Mouse (Mus musculus): ENCODE measurements at regions not wholly inside any gene's neighbourhood (a gene's known extent, or its start where the extent isn't known, plus 50 kb on each side); places are given as distances from the start of the nearest gene placed in this dataset.

- whole genome bisulfite sequencing: 77% methylated on average over 4 of the region's 4 CpGs
- TF ChIP-seq CTCF (IDR thresholded peaks at IDR 0.05; ENCODE audit: extremely low read depth, insufficient read depth, insufficient read length, insufficient replicate concordance): no peak
- no peak for DNase-seq (ENCODE audit: low read depth in 1 of 2, low spot score in 2 of 2)
- no peaks in the 10 kb centered on the region for H3K4me1 ChIP-seq (ENCODE audit: control insufficient read depth, insufficient read depth, insufficient read length)
- H3K27me3 ChIP-seq (ENCODE audit: control insufficient read depth, insufficient read depth, low read length): no peaks in the 10 kb centered on the region
- H3K36me3 ChIP-seq (ENCODE audit: control insufficient read depth, insufficient read depth, low read length): no peaks in the 10 kb centered on the region
- no peak overlapping the region for H3K27ac ChIP-seq (ENCODE audit: insufficient read depth, low read length)
- H3K4me3 ChIP-seq (ENCODE audit: extremely low read depth, insufficient read depth, insufficient read length): no peak overlapping the region
These were observed 448.9 kb downstream of the Prss52 start for GRCm38 (mm10) chr14:64552951-64553350.

DNA sequence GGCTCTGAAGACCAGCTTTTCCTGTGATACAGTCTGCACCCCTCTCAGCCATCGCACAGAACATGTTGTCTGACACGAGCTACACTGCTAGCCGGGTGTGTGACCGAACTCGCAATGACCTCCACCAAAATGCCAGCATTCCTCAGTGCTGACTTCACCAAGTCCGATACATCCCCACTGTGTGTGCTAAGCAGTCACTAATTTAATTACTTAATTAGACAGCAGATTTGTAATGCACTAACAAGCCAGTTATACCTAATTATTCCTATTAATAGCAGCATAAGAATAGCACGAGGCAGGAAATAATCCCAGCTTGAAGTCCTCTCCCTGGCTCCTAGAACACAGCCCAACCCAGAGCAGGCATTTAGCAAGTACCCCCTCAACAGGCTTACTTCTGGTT lies 452.0 kb downstream of the Prss52 start:
- no peaks in the 10 kb centered on the region for H3K36me3 ChIP-seq (ENCODE audit: control insufficient read depth, insufficient read depth, low read length)
- 82% methylated on average over 7 of the region's 7 CpGs for WGBS
- no peaks in the 10 kb centered on the region for H3K4me1 ChIP-seq (ENCODE audit: control insufficient read depth, insufficient read depth, insufficient read length)
- H3K27me3 ChIP-seq (ENCODE audit: control insufficient read depth, insufficient read depth, low read length): no peaks in the 10 kb centered on the region
- no peak overlapping the region for H3K4me3 ChIP-seq (ENCODE audit: extremely low read depth, insufficient read depth, insufficient read length)
- DNase-seq (ENCODE audit: low read depth in 1 of 2, low spot score in 2 of 2): no peak
- H3K27ac ChIP-seq (ENCODE audit: insufficient read depth, low read length): no peak overlapping the region
- TF ChIP-seq POLR2A (IDR thresholded peaks at IDR 0.05; ENCODE audit: low read depth, low read length) (no peak), CTCF (IDR thresholded peaks at IDR 0.05; ENCODE audit: extremely low read depth, insufficient read depth, insufficient read length, insufficient replicate concordance) (no peak)

GRCm38 (mm10) chr14:64557453-64557852 lies 453.4 kb downstream of the Prss52 start:
- no peak for DNase-seq (ENCODE audit: low read depth in 1 of 2, low spot score in 2 of 2)
- no peaks in the 10 kb centered on the region for H3K4me1 ChIP-seq (ENCODE audit: control insufficient read depth, insufficient read depth, insufficient read length)
- TF ChIP-seq POLR2A (IDR thresholded peaks at IDR 0.05; ENCODE audit: low read depth, low read length): no peak
- TF ChIP-seq CTCF (IDR thresholded peaks at IDR 0.05; ENCODE audit: extremely low read depth, insufficient read depth, insufficient read length, insufficient replicate concordance): no peak
- no peaks in the 10 kb centered on the region for H3K36me3 ChIP-seq (ENCODE audit: control insufficient read depth, insufficient read depth, low read length)
- no peak overlapping the region for H3K4me3 ChIP-seq (ENCODE audit: extremely low read depth, insufficient read depth, insufficient read length)
- no peaks in the 10 kb centered on the region for H3K27me3 ChIP-seq (ENCODE audit: control insufficient read depth, insufficient read depth, low read length)
- H3K27ac ChIP-seq (ENCODE audit: insufficient read depth, low read length): no peak overlapping the region
- 73% methylated on average over 6 of the region's 6 CpGs for WGBS

GRCm38 (mm10) chr14:64568689-64569088 lies 464.6 kb downstream of the Prss52 start:
- no peaks in the 10 kb centered on the region for H3K4me1 ChIP-seq (ENCODE audit: control insufficient read depth, insufficient read depth, insufficient read length)
- no peak for DNase-seq (ENCODE audit: low read depth in 1 of 2, low spot score in 2 of 2)
- H3K4me3 ChIP-seq (ENCODE audit: extremely low read depth, insufficient read depth, insufficient read length): no peak overlapping the region
- WGBS: 12% methylated on average over 6 of the region's 6 CpGs
- no peak overlapping the region for H3K27ac ChIP-seq (ENCODE audit: insufficient read depth, low read length)
- TF ChIP-seq CTCF (IDR thresholded peaks at IDR 0.05; ENCODE audit: extremely low read depth, insufficient read depth, insufficient read length, insufficient replicate concordance) (no peak), POLR2A (IDR thresholded peaks at IDR 0.05; ENCODE audit: low read depth, low read length) (no peak)
- H3K27me3 ChIP-seq (ENCODE audit: control insufficient read depth, insufficient read depth, low read length): no peaks in the 10 kb centered on the region
- no peaks in the 10 kb centered on the region for H3K36me3 ChIP-seq (ENCODE audit: control insufficient read depth, insufficient read depth, low read length)

DNA sequence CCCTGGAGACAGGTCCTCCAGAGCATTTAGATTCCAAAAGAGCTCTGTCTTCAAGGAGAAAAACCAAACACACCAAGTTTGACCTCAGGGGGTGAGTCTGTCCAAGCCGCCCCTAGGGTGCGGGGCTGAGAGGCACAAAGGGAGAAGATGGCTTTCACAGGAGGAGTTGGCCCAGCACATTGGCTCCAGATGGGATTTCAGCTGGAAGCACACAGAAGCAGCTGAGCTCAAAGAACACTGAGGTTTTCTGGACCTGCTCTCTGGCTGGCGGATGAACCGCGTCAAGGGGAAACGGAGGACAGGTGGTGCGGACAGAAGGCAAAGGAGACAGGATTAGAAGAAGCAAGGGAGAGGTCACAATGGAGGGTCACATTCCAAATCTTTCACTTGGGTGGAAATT lies 466.9 kb downstream of the Prss52 start:
- WGBS: 89% methylated on average over 7 of the region's 7 CpGs
- no peak for DNase-seq (ENCODE audit: low read depth in 1 of 2, low spot score in 2 of 2)
- Histone ChIP-seq H3K36me3 (ENCODE audit: control insufficient read depth, insufficient read depth, low read length) (no peaks in the 10 kb centered on the region), H3K4me1 (ENCODE audit: control insufficient read depth, insufficient read depth, insufficient read length) (no peaks in the 10 kb centered on the region), H3K27me3 (ENCODE audit: control insufficient read depth, insufficient read depth, low read length) (no peaks in the 10 kb centered on the region), H3K27ac (ENCODE audit: insufficient read depth, low read length) (no peak overlapping the region), H3K4me3 (ENCODE audit: extremely low read depth, insufficient read depth, insufficient read length) (no peak overlapping the region)
- TF ChIP-seq POLR2A (IDR thresholded peaks at IDR 0.05; ENCODE audit: low read depth, low read length) (no peak), CTCF (IDR thresholded peaks at IDR 0.05; ENCODE audit: extremely low read depth, insufficient read depth, insufficient read length, insufficient replicate concordance) (no peak)

- 71% methylated on average over 2 of the region's 2 CpGs for WGBS
- TF ChIP-seq CTCF (IDR thresholded peaks at IDR 0.05; ENCODE audit: extremely low read depth, insufficient read depth, insufficient read length, insufficient replicate concordance) (no peak), POLR2A (IDR thresholded peaks at IDR 0.05; ENCODE audit: low read depth, low read length) (no peak)
- DNase-seq (ENCODE audit: low read depth in 1 of 2, low spot score in 2 of 2): no peak
- no peak overlapping the region for H3K4me3 ChIP-seq (ENCODE audit: extremely low read depth, insufficient read depth, insufficient read length)
- H3K27ac ChIP-seq (ENCODE audit: insufficient read depth, low read length): no peak overlapping the region
- no peaks in the 10 kb centered on the region for H3K4me1 ChIP-seq (ENCODE audit: control insufficient read depth, insufficient read depth, insufficient read length)
- H3K27me3 ChIP-seq (ENCODE audit: control insufficient read depth, insufficient read depth, low read length): no peaks in the 10 kb centered on the region
- H3K36me3 ChIP-seq (ENCODE audit: control insufficient read depth, insufficient read depth, low read length): no peaks in the 10 kb centered on the region
These were observed 468.7 kb downstream of the Prss52 start for GRCm38 (mm10) chr14:64572756-64573155.

GRCm38 (mm10) chr14:64573773-64574172 lies 469.7 kb downstream of the Prss52 start:
- WGBS: 67% methylated on average over 5 of the region's 5 CpGs
- H3K27me3 ChIP-seq (ENCODE audit: control insufficient read depth, insufficient read depth, low read length): no peaks in the 10 kb centered on the region

More at GRCm38 (mm10) chr14:64573773-64574172, 469.7 kb downstream of the Prss52 start:
- Histone ChIP-seq H3K36me3 (ENCODE audit: control insufficient read depth, insufficient read depth, low read length) (no peaks in the 10 kb centered on the region), H3K4me3 (ENCODE audit: extremely low read depth, insufficient read depth, insufficient read length) (no peak overlapping the region), H3K4me1 (ENCODE audit: control insufficient read depth, insufficient read depth, insufficient read length) (no peaks in the 10 kb centered on the region), H3K27ac (ENCODE audit: insufficient read depth, low read length) (no peak overlapping the region)
- DNase-seq (ENCODE audit: low read depth in 1 of 2, low spot score in 2 of 2): no peak
- TF ChIP-seq POLR2A (IDR thresholded peaks at IDR 0.05; ENCODE audit: low read depth, low read length) (no peak), CTCF (IDR thresholded peaks at IDR 0.05; ENCODE audit: extremely low read depth, insufficient read depth, insufficient read length, insufficient replicate concordance) (no peak)

All from spleen, adult 2 months (tissue).